Mouse (Mus musculus): ENCODE data around the gene Sparcl1. TPM values are rescaled to one million over a fixed set of nuclear protein-coding genes. Genes with fewer than 3 reads are reported as not detected.

Gene Sparcl1
- total and polyA plus RNA-seq, 3 experiments: 122 to 219 (median 182) TPM

- Histone ChIP-seq H3K79me2 (replicated peaks; ENCODE audit: control insufficient read depth, insufficient read depth, low read length) (no peaks in the 10 kb centered on the region), H3K27ac (no peak overlapping the region), H3K9ac (ENCODE audit: low read depth, low read length) (no peak overlapping the region), H3K4me3 (no peak overlapping the region), H3K36me3 (ENCODE audit: control insufficient read depth, insufficient read depth, low read length) (no peaks in the 10 kb centered on the region), H3K27me3 (ENCODE audit: control insufficient read depth, insufficient read depth, low read length) (no peaks in the 10 kb centered on the region), H3K4me1 (ENCODE audit: control insufficient read depth, insufficient read depth, low read length) (peaks cover 1% of the 10 kb centered on the region; the same call in 1 of the 2 replicates)
- intact Hi-C loops (cut with DNase I): loop anchor here (5.0 kb wide), 1 partner anchor 260 kb away; no protein-coding TSS in a partner anchor
- 34% methylated on average over 7 of the region's 8 CpGs for WGBS
- TF ChIP-seq POLR2A (IDR thresholded peaks at IDR 0.05; ENCODE audit: insufficient read depth, low read depth, low read length): no peak
- TF ChIP-seq CTCF (IDR thresholded peaks at IDR 0.05): no peak
- TF ChIP-seq EP300 (IDR thresholded peaks at IDR 0.05; ENCODE audit: insufficient read depth, low read depth, low read length): no peak
- no peak for DNase-seq
These were observed 41.2 kb downstream of the Sparcl1 start for GRCm38 (mm10) chr5:104072272-104072886.

GRCm38 (mm10) chr5:104071048-104071447 is 42.5 kb downstream of the Sparcl1 start:
- Histone ChIP-seq H3K9ac (ENCODE audit: low read depth, low read length) (no peak overlapping the region), H3K4me3 (no peak overlapping the region), H3K79me2 (replicated peaks; ENCODE audit: control insufficient read depth, insufficient read depth, low read length) (no peaks in the 10 kb centered on the region), H3K36me3 (ENCODE audit: control insufficient read depth, insufficient read depth, low read length) (no peaks in the 10 kb centered on the region), H3K27ac (no peak overlapping the region), H3K4me1 (ENCODE audit: control insufficient read depth, insufficient read depth, low read length) (peaks cover 1% of the 10 kb centered on the region; the same call in 1 of the 2 replicates), H3K27me3 (ENCODE audit: control insufficient read depth, insufficient read depth, low read length) (no peaks in the 10 kb centered on the region)
- intact Hi-C loops (cut with DNase I): loop anchor here (5.0 kb wide), 1 partner anchor 261 kb away; no protein-coding TSS in a partner anchor
- TF ChIP-seq CTCF (IDR thresholded peaks at IDR 0.05): no peak
- TF ChIP-seq EP300 (IDR thresholded peaks at IDR 0.05; ENCODE audit: insufficient read depth, low read depth, low read length): no peak
- no peak for TF ChIP-seq POLR2A (IDR thresholded peaks at IDR 0.05; ENCODE audit: insufficient read depth, low read depth, low read length)
- WGBS: 73% methylated on average over 4 of the region's 4 CpGs
- no peak for DNase-seq

GRCm38 (mm10) chr5:104068751-104069150 is 44.8 kb downstream of the Sparcl1 start:
- H3K4me3 ChIP-seq: no peak overlapping the region
- no peaks in the 10 kb centered on the region for H3K79me2 ChIP-seq (replicated peaks; ENCODE audit: control insufficient read depth, insufficient read depth, low read length)
- peaks cover 1% of the 10 kb centered on the region; the same call in 1 of the 2 replicates for H3K4me1 ChIP-seq (ENCODE audit: control insufficient read depth, insufficient read depth, low read length)
- H3K9ac ChIP-seq (ENCODE audit: low read depth, low read length): no peak overlapping the region
- no peaks in the 10 kb centered on the region for H3K27me3 ChIP-seq (ENCODE audit: control insufficient read depth, insufficient read depth, low read length)
- H3K27ac ChIP-seq: no peak overlapping the region
- peak in 1 of 2 experiments; percentile 31 for DNase-seq
- WGBS: 69% methylated on average over 7 of the region's 7 CpGs
- H3K36me3 ChIP-seq (ENCODE audit: control insufficient read depth, insufficient read depth, low read length): no peaks in the 10 kb centered on the region; the same call in 1 of the 2 replicates
- TF ChIP-seq POLR2A (IDR thresholded peaks at IDR 0.05; ENCODE audit: insufficient read depth, low read depth, low read length) (no peak), CTCF (IDR thresholded peaks at IDR 0.05) (peak; percentile 67), EP300 (IDR thresholded peaks at IDR 0.05; ENCODE audit: insufficient read depth, low read depth, low read length) (no peak)
- intact Hi-C loops (cut with DNase I): no loop called here

- Histone ChIP-seq H3K27me3 (ENCODE audit: control insufficient read depth, insufficient read depth, low read length) (no peaks in the 10 kb centered on the region), H3K4me3 (no peak overlapping the region), H3K36me3 (ENCODE audit: control insufficient read depth, insufficient read depth, low read length) (no peaks in the 10 kb centered on the region; the same call in 1 of the 2 replicates), H3K4me1 (ENCODE audit: control insufficient read depth, insufficient read depth, low read length) (no peaks in the 10 kb centered on the region; the same call in 1 of the 2 replicates), H3K9ac (ENCODE audit: low read depth, low read length) (no peak overlapping the region), H3K79me2 (replicated peaks; ENCODE audit: control insufficient read depth, insufficient read depth, low read length) (no peaks in the 10 kb centered on the region), H3K27ac (no peak overlapping the region)
- TF ChIP-seq POLR2A (IDR thresholded peaks at IDR 0.05; ENCODE audit: insufficient read depth, low read depth, low read length): no peak
- TF ChIP-seq CTCF (IDR thresholded peaks at IDR 0.05): no peak
- no peak for TF ChIP-seq EP300 (IDR thresholded peaks at IDR 0.05; ENCODE audit: insufficient read depth, low read depth, low read length)
- no peak for DNase-seq
- intact Hi-C loops (cut with DNase I): no loop called here
- 94% methylated on average over 11 of the region's 11 CpGs for WGBS
These were observed 50.6 kb downstream of the Sparcl1 start for GRCm38 (mm10) chr5:104062773-104063551.

- Histone ChIP-seq H3K27me3 (ENCODE audit: control insufficient read depth, insufficient read depth, low read length) (no peaks in the 10 kb centered on the region), H3K36me3 (ENCODE audit: control insufficient read depth, insufficient read depth, low read length) (no peaks in the 10 kb centered on the region; the same call in 1 of the 2 replicates), H3K4me3 (no peak overlapping the region), H3K79me2 (replicated peaks; ENCODE audit: control insufficient read depth, insufficient read depth, low read length) (no peaks in the 10 kb centered on the region), H3K27ac (no peak overlapping the region), H3K9ac (ENCODE audit: low read depth, low read length) (no peak overlapping the region), H3K4me1 (ENCODE audit: control insufficient read depth, insufficient read depth, low read length) (no peaks in the 10 kb centered on the region; the same call in 1 of the 2 replicates)
- intact Hi-C loops (cut with DNase I): no loop called here
- WGBS: 83% methylated on average over 13 of the region's 13 CpGs
- TF ChIP-seq POLR2A (IDR thresholded peaks at IDR 0.05; ENCODE audit: insufficient read depth, low read depth, low read length): no peak
- no peak for TF ChIP-seq EP300 (IDR thresholded peaks at IDR 0.05; ENCODE audit: insufficient read depth, low read depth, low read length)
- TF ChIP-seq CTCF (IDR thresholded peaks at IDR 0.05): no peak
- DNase-seq: peak in 1 of 2 experiments; percentile 18
These were observed 51.4 kb downstream of the Sparcl1 start for GRCm38 (mm10) chr5:104061936-104062772.
